Mouse (Mus musculus) embryonic facial prominence, embryonic 11.5 days (tissue): ENCODE results near the gene Casq2. TPM values are rescaled to one million over a fixed set of nuclear protein-coding genes. Genes with fewer than 3 reads are reported as not detected.

Source experiments
- ATAC-seq: fragments of 200-750 bp; cut with Nextera tagmentation; replicated peaks from 2 replicates; pipeline ENCODE4 v1.8.0; 2017; ENCODE audit warnings: low read depth; ENCODE audit not compliant: insufficient number of reproducible peaks, low FRiP score, low TSS enrichment
- DNase-seq: peaks from one replicate; pipeline ENCODE4 v3.0.0-alpha.2; 2015; ENCODE audit warnings: low spot score
- H3K27ac ChIP-seq: fragments of 300-500 bp; sonication (generic); replicated peaks from 2 replicates; pipeline ENCODE4 v1.5.1; 2014; ENCODE audit warnings: mild to moderate bottlenecking, low read depth, low read length, control low read depth
- H3K27me3 ChIP-seq: fragments of 300-500 bp; sonication (generic); 2 replicates; pipeline ENCODE4 v1.6.1; 2014; ENCODE audit warnings: mild to moderate bottlenecking, low read length, moderate library complexity, mixed read lengths; ENCODE audit not compliant: control insufficient read depth, insufficient read depth
- H3K36me3 ChIP-seq: fragments of 300-500 bp; sonication (generic); replicated peaks from 2 replicates; pipeline ENCODE4 v1.6.1; 2014; ENCODE audit warnings: low read depth, mild to moderate bottlenecking, low read length, moderate library complexity, mixed read lengths; ENCODE audit not compliant: control insufficient read depth, insufficient read depth
- H3K4me1 ChIP-seq: fragments of 300-500 bp; sonication (generic); 2 replicates; pipeline ENCODE4 v1.6.1; 2014; ENCODE audit warnings: low read length, mixed read lengths; ENCODE audit not compliant: control insufficient read depth, insufficient read depth
- H3K4me2 ChIP-seq: fragments of 300-500 bp; sonication (generic); 2 replicates; pipeline ENCODE4 v1.6.1; 2014; ENCODE audit warnings: low read depth, mild to moderate bottlenecking, control low read depth, low read length, moderate library complexity
- H3K4me3 ChIP-seq: fragments of 300-500 bp; sonication (generic); 2 replicates; pipeline ENCODE4 v1.5.1; 2014; ENCODE audit warnings: low read depth, low read length, control low read depth
- H3K9ac ChIP-seq: fragments of 300-500 bp; sonication (generic); replicated peaks from 2 replicates; pipeline ENCODE4 v1.6.1; 2014; ENCODE audit warnings: mild to moderate bottlenecking, control low read depth, low read length
- H3K9me3 ChIP-seq: fragments of 300-500 bp; sonication (generic); replicated peaks from 2 replicates; pipeline ENCODE4 v1.6.1; 2016; ENCODE audit warnings: mild to moderate bottlenecking, low read length, inconsistent platforms, mixed read lengths; ENCODE audit not compliant: control insufficient read depth
- WGBS: fragments of 180-500 bp; shearing (Covaris S2); extraction: QIAGEN DNeasy Blood & Tissue Kit; methylation state at CpG from one replicate; pipeline ENCODE4 v1.1.7; 2014; 5-methylcytosine and 5-hydroxymethylcytosine counted together
- polyA plus RNA-seq: library from polyadenylated mRNA; unstranded; fragments of >200 nt; fragmentation: Nextera tagmentation; extraction: Ambion mirVana; gene quantifications from 2 replicates; pipeline ENCODE4 v1.2.1, GENCODE M21; 2014

Casq2 gene
- polyA plus RNA-seq, 1 experiment from 2014 or later, result 2.3 TPM

- Histone ChIP-seq H3K27me3 (no peaks in the 10 kb centered on the region), H3K9ac (no peak overlapping the region), H3K4me1 (no peaks in the 10 kb centered on the region), H3K36me3 (no peaks in the 10 kb centered on the region), H3K27ac (no peak overlapping the region), H3K4me2 (no peak overlapping the region), H3K9me3 (no peaks in the 10 kb centered on the region), H3K4me3 (no peak overlapping the region)
- DNase-seq (no peak), ATAC-seq (no peak)
- 66% methylated on average over 2 of the region's 2 CpGs for WGBS
Observed at GRCm38 (mm10) chr3:102127114-102127513, 40.9 kb downstream of the Casq2 start.

GRCm38 (mm10) chr3:102128242-102128641, 42.0 kb downstream of the Casq2 start:
- DNase-seq (no peak), ATAC-seq (no peak)
- Histone ChIP-seq H3K9me3 (no peaks in the 10 kb centered on the region), H3K36me3 (no peaks in the 10 kb centered on the region), H3K4me1 (no peaks in the 10 kb centered on the region), H3K4me3 (no peak overlapping the region), H3K27ac (no peak overlapping the region), H3K4me2 (no peak overlapping the region), H3K27me3 (no peaks in the 10 kb centered on the region), H3K9ac (no peak overlapping the region)
- 89% methylated on average over 2 of the region's 2 CpGs for WGBS

- Histone ChIP-seq H3K27me3 (no peaks in the 10 kb centered on the region), H3K4me3 (no peak overlapping the region), H3K4me1 (peaks cover 2% of the 10 kb centered on the region; the same call in 1 of the 2 replicates), H3K27ac (no peak overlapping the region), H3K36me3 (no peaks in the 10 kb centered on the region), H3K9me3 (no peaks in the 10 kb centered on the region), H3K9ac (no peak overlapping the region), H3K4me2 (no peak overlapping the region)
- DNase-seq, result no peak
- 67% methylated on average over 6 of the region's 6 CpGs for WGBS
- ATAC-seq, result no peak
Observed at GRCm38 (mm10) chr3:102130478-102130877, 44.3 kb downstream of the Casq2 start.

GRCm38 (mm10) chr3:102131627-102132324, 45.6 kb downstream of the Casq2 start:
- no peak overlapping the region for H3K9ac ChIP-seq
- no peak overlapping the region for H3K4me2 ChIP-seq
- no peaks in the 10 kb centered on the region for H3K9me3 ChIP-seq
- peaks cover 3% of the 10 kb centered on the region; the same call in 1 of the 2 replicates for H3K4me1 ChIP-seq
- no peaks in the 10 kb centered on the region for H3K27me3 ChIP-seq
- H3K27ac ChIP-seq, result no peak overlapping the region
- WGBS, result 88% methylated on average over 9 of the region's 9 CpGs
- H3K4me3 ChIP-seq, result no peak overlapping the region
- DNase-seq (no peak), ATAC-seq (no peak)
- no peaks in the 10 kb centered on the region for H3K36me3 ChIP-seq

GRCm38 (mm10) chr3:102135389-102136113, 49.3 kb downstream of the Casq2 start:
- ATAC-seq (no peak), DNase-seq (no peak)
- Histone ChIP-seq H3K4me1 (peaks cover 3% of the 10 kb centered on the region; the same call in 1 of the 2 replicates), H3K36me3 (no peaks in the 10 kb centered on the region), H3K9me3 (no peaks in the 10 kb centered on the region), H3K4me2 (no peak overlapping the region), H3K27me3 (no peaks in the 10 kb centered on the region), H3K4me3 (no peak overlapping the region), H3K9ac (no peak overlapping the region), H3K27ac (no peak overlapping the region)
- 26% methylated on average over 10 of the region's 10 CpGs for WGBS

GRCm38 (mm10) chr3:102137158-102137557, 50.9 kb downstream of the Casq2 start:
- H3K9me3 ChIP-seq, result no peaks in the 10 kb centered on the region
- H3K4me3 ChIP-seq, result no peak overlapping the region
- H3K36me3 ChIP-seq, result no peaks in the 10 kb centered on the region
- ATAC-seq (no peak), DNase-seq (no peak)
- no peak overlapping the region for H3K4me2 ChIP-seq
- H3K27ac ChIP-seq, result no peak overlapping the region
- H3K27me3 ChIP-seq, result no peaks in the 10 kb centered on the region
- WGBS, result 84% methylated on average over 10 of the region's 10 CpGs
- no peak overlapping the region for H3K9ac ChIP-seq
- peaks cover 3% of the 10 kb centered on the region; the same call in 1 of the 2 replicates for H3K4me1 ChIP-seq

GRCm38 (mm10) chr3:102138899-102139298, 52.7 kb downstream of the Casq2 start:
- no peak overlapping the region for H3K4me2 ChIP-seq
- no peaks in the 10 kb centered on the region for H3K9me3 ChIP-seq
- peaks cover 3% of the 10 kb centered on the region; the same call in 1 of the 2 replicates for H3K4me1 ChIP-seq
- no peaks in the 10 kb centered on the region for H3K27me3 ChIP-seq
- ATAC-seq, result no peak
- no peak overlapping the region for H3K27ac ChIP-seq
- DNase-seq, result no peak
- WGBS, result 86% methylated on average over 6 of the region's 6 CpGs
- no peak overlapping the region for H3K9ac ChIP-seq
- H3K4me3 ChIP-seq, result no peak overlapping the region
- no peaks in the 10 kb centered on the region for H3K36me3 ChIP-seq

- Histone ChIP-seq H3K36me3 (no peaks in the 10 kb centered on the region), H3K9ac (no peak overlapping the region), H3K4me1 (no peaks in the 10 kb centered on the region; the same call in 1 of the 2 replicates), H3K4me3 (no peak overlapping the region), H3K9me3 (no peaks in the 10 kb centered on the region), H3K27me3 (no peaks in the 10 kb centered on the region), H3K4me2 (no peak overlapping the region), H3K27ac (no peak overlapping the region)
- WGBS, result 92% methylated on average over 6 of the region's 6 CpGs
- ATAC-seq (no peak), DNase-seq (no peak)
Observed at GRCm38 (mm10) chr3:102140606-102141005, 54.4 kb downstream of the Casq2 start.
